Mouse (Mus musculus) ES-Bruce4 (cell line): ENCODE results near the gene Zfp408. TPM values are rescaled to one million over a fixed set of nuclear protein-coding genes. Genes with fewer than 3 reads are reported as not detected.
"Not testable (repeated sequence)": the region's sequence is repeated elsewhere in the genome, so short reads cannot be mapped to it uniquely, and the experiment has no call there.

Experiments
- H3K27ac ChIP-seq: 2 replicates; pipeline ENCODE4 v1.5.1; 2012; ENCODE audit warnings: low read length, inconsistent platforms; ENCODE audit not compliant: insufficient read depth
- H3K27me3 ChIP-seq: 2 replicates; pipeline ENCODE4 v1.6.1; 2012; ENCODE audit warnings: mild to moderate bottlenecking, low read length, inconsistent platforms; ENCODE audit not compliant: control insufficient read depth, poor library complexity, insufficient read depth, severe bottlenecking
- H3K36me3 ChIP-seq: 2 replicates; pipeline ENCODE4 v1.6.1; 2012; ENCODE audit warnings: inconsistent platforms, mild to moderate bottlenecking, low read length, moderate library complexity; ENCODE audit not compliant: control insufficient read depth, poor library complexity, insufficient read depth, severe bottlenecking
- H3K4me1 ChIP-seq: one replicate; pipeline ENCODE4 v1.8.1; 2011; ENCODE audit warnings: low read length; ENCODE audit not compliant: control insufficient read depth, insufficient read depth
- H3K4me3 ChIP-seq: 2 replicates; pipeline ENCODE4 v1.5.1; 2011; ENCODE audit warnings: low read depth, mild to moderate bottlenecking, low read length
- H3K9ac ChIP-seq: 2 replicates; pipeline ENCODE4 v1.6.1; 2012; ENCODE audit warnings: low read depth, mild to moderate bottlenecking, inconsistent platforms; ENCODE audit not compliant: poor library complexity, severe bottlenecking
- H3K9me3 ChIP-seq: replicated peaks from 2 replicates; pipeline ENCODE4 v1.6.1; 2012; ENCODE audit warnings: mild to moderate bottlenecking, low read length, inconsistent platforms; ENCODE audit not compliant: control insufficient read depth, poor library complexity, insufficient read depth, severe bottlenecking
- CTCF ChIP-seq: IDR thresholded peaks from one replicate; pipeline ENCODE4 v1.8.1; 2011; ENCODE audit warnings: low read depth, low read length
- EP300 ChIP-seq: IDR thresholded peaks from 2 replicates; pipeline ENCODE4 v1.6.1; 2011; ENCODE audit warnings: low read depth, low read length; ENCODE audit not compliant: insufficient read depth
- POLR2A ChIP-seq: IDR thresholded peaks from one replicate; pipeline ENCODE4 v1.8.1; 2011; ENCODE audit warnings: low read length; ENCODE audit not compliant: insufficient read depth
- polyA plus RNA-seq: library from polyadenylated mRNA; stranded (reverse); fragments of >200 nt; gene quantifications from 2 replicates; pipeline ENCODE4 v1.2.4, GENCODE M21; 2011; ENCODE audit warnings: low read depth; ENCODE audit not compliant: missing spikeins, insufficient read depth, insufficient read length

Zfp408 gene
- polyA plus RNA-seq, 1 experiment, result 14.9 TPM

DNA sequence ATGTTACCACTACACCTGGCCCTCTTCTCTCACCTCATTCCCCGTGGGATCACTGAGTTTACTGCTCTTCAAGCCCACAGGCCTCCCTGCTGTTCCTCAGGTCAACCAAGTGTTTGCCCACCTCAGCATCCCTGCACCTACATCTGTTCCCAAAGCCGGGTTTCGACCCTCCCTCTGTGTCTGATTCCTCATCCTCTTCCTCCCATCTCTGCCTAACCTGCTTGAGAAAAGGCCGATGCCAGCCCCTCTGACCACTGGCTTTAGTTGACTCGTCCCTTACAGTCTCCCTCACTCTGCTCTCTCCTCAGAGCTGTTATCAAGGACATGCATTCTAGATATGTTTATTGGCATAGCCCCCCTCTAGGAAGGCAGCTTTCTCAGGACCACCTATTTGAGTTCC, 22.1 kb downstream of the Zfp408 start:
- no peak overlapping the region for H3K9ac ChIP-seq
- no peak for TF ChIP-seq POLR2A
- no peak for TF ChIP-seq EP300
- no peak for TF ChIP-seq CTCF
- H3K9me3 ChIP-seq, result no peaks in the 10 kb centered on the region
- no peak overlapping the region for H3K27ac ChIP-seq
- no peaks in the 10 kb centered on the region; the same call in 1 of the 2 replicates for H3K36me3 ChIP-seq
- H3K4me3 ChIP-seq, result no peak overlapping the region
- H3K4me1 ChIP-seq, result no peaks in the 10 kb centered on the region
- no peaks in the 10 kb centered on the region for H3K27me3 ChIP-seq

- not testable (repeated sequence) for H3K9ac ChIP-seq
These were observed 26.2 kb downstream of the Zfp408 start for GRCm38 (mm10) chr2:91623366-91623765.

GRCm38 (mm10) chr2:91622356-91622755, 27.2 kb downstream of the Zfp408 start:
- Histone ChIP-seq H3K4me3 (no peak overlapping the region), H3K36me3 (peaks cover 23% of the 10 kb centered on the region), H3K4me1 (no peaks in the 10 kb centered on the region)

More at GRCm38 (mm10) chr2:91623366-91623765, 26.2 kb downstream of the Zfp408 start:
- H3K27me3 ChIP-seq, H3K4me1 ChIP-seq, H3K27ac ChIP-seq, H3K4me3 ChIP-seq, H3K9me3 ChIP-seq: not testable (repeated sequence)
- H3K36me3 ChIP-seq, result peaks cover 18% of the 10 kb centered on the region

GRCm38 (mm10) chr2:91609370-91609769, 40.2 kb downstream of the Zfp408 start:
- not testable (repeated sequence) for H3K27ac ChIP-seq, H3K9me3 ChIP-seq

More at GRCm38 (mm10) chr2:91622356-91622755, 27.2 kb downstream of the Zfp408 start:
- H3K9ac ChIP-seq, result no peak overlapping the region
- no peak overlapping the region for H3K27ac ChIP-seq
- no peaks in the 10 kb centered on the region for H3K9me3 ChIP-seq
- TF ChIP-seq EP300, result no peak
- no peaks in the 10 kb centered on the region for H3K27me3 ChIP-seq

GRCm38 (mm10) chr2:91602389-91602788, 47.2 kb downstream of the Zfp408 start:
- Histone ChIP-seq H3K36me3 (peaks cover 58% of the 10 kb centered on the region), H3K9me3 (no peaks in the 10 kb centered on the region), H3K27ac (no peak overlapping the region), H3K9ac (no peak overlapping the region), H3K4me3 (no peak overlapping the region), H3K4me1 (no peaks in the 10 kb centered on the region), H3K27me3 (no peaks in the 10 kb centered on the region)
- TF ChIP-seq CTCF, result no peak
- TF ChIP-seq EP300, result no peak
- TF ChIP-seq POLR2A, result no peak

More at GRCm38 (mm10) chr2:91609370-91609769, 40.2 kb downstream of the Zfp408 start:
- not testable (repeated sequence) for H3K4me3 ChIP-seq, H3K4me1 ChIP-seq, H3K27me3 ChIP-seq, H3K9ac ChIP-seq
- H3K36me3 ChIP-seq, result peaks cover 37% of the 10 kb centered on the region

GRCm38 (mm10) chr2:91600475-91600874, 49.1 kb downstream of the Zfp408 start:
- Histone ChIP-seq H3K9me3 (no peaks in the 10 kb centered on the region), H3K9ac (no peak overlapping the region), H3K4me3 (no peak overlapping the region), H3K27me3 (no peaks in the 10 kb centered on the region), H3K4me1 (no peaks in the 10 kb centered on the region), H3K36me3 (peaks cover 60% of the 10 kb centered on the region), H3K27ac (no peak overlapping the region)
- TF ChIP-seq EP300, result no peak
- TF ChIP-seq POLR2A, result no peak
- no peak for TF ChIP-seq CTCF

Other genes with a start within 250 kb of the Zfp408 start
- gene 1110051M20Rik, start 205.1 kb downstream of the Zfp408 start, polyA plus RNA-seq, result 19.3 and 20.1 TPM in 2 replicates
- gene Lrp4, start 192.3 kb downstream of the Zfp408 start, polyA plus RNA-seq, result 6.2 and 6.6 TPM in 2 replicates
- 204 and 218 TPM in 2 replicates for gene Ckap5, start 123.0 kb downstream of the Zfp408 start, polyA plus RNA-seq
- gene F2, start 13.4 kb downstream of the Zfp408 start, polyA plus RNA-seq, result 0.57 and 0.67 TPM in 2 replicates
- gene Arhgap1, start 69 bp upstream of the Zfp408 start, polyA plus RNA-seq, result 85.6 and 93.7 TPM in 2 replicates
- gene Atg13, start 60.8 kb upstream of the Zfp408 start, polyA plus RNA-seq, result 38.8 and 43.2 TPM in 2 replicates
- gene Harbi1, start 61.1 kb upstream of the Zfp408 start, polyA plus RNA-seq, result 16.8 and 22.4 TPM in 2 replicates
- 43.1 and 50.4 TPM in 2 replicates for gene Ambra1, start 80.3 kb upstream of the Zfp408 start, polyA plus RNA-seq